Mouse (Mus musculus): ENCODE results near the gene Psma2.

DNA sequence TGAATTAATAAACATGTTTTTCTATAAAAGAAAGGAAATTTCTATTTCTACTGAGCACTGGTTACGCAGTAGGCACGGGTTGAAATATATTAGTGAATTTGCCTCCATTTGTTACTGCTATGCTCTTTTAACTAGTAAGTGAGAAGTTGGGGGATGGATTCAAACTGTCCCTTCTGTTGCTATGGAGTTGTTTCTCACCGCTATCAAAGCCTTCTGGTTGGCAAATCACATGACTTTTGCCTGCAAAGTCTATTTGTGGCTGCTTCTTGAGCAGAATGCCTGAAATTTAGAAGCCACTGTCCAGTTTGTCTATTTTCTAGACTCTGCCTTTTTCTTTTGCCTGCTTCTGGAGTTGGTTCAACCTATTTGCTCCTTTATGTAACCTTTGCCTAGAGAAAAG, 32.6 kb upstream of the Psma2 start:
- TF ChIP-seq CTCF (IDR thresholded peaks at IDR 0.05; ENCODE audit: control insufficient read depth, insufficient read depth, insufficient read length) = no peak
- TF ChIP-seq MYOD1 (IDR thresholded peaks at IDR 0.05; ENCODE audit: control insufficient read depth, insufficient read length, low read depth) = no peak
- TF ChIP-seq MYOG (IDR thresholded peaks at IDR 0.05; ENCODE audit: control insufficient read depth, extremely low read depth, insufficient read length) = no peak
- TF ChIP-seq USF1 (IDR thresholded peaks at IDR 0.05; ENCODE audit: low read depth) = no peak
- no peak for TF ChIP-seq CEBPB (IDR thresholded peaks at IDR 0.05; ENCODE audit: low read depth)
- no peak for TF ChIP-seq MAX (IDR thresholded peaks at IDR 0.05)
- no peak for TF ChIP-seq FOSL1 (IDR thresholded peaks at IDR 0.05; ENCODE audit: insufficient read depth, low read length, poor library complexity, severe bottlenecking)

All from C2C12 (cell line).